Mouse (Mus musculus) frontal cortex, adult 2 months (tissue): Measurements from ENCODE around the gene Hist1h2bg. TPM values are rescaled to one million over a fixed set of nuclear protein-coding genes. Genes with fewer than 3 reads are reported as not detected.

Experiments
- DNase-seq, 2 experiments: peaks; one replicate each; pipeline ENCODE4 v3.0.0; 2022; ENCODE audit warnings: low spot score in 1 of 2; ENCODE audit errors: extremely low spot score in 1 of 2
- polyA plus RNA-seq: library from polyadenylated mRNA; depleted of rRNA; stranded (reverse); fragments of >200 nt; gene quantifications from 2 replicates; pipeline ENCODE4 v1.2.3, GENCODE M21; 2012; rRNA removed

Hist1h2bg gene
- polyA plus RNA-seq, 1 experiment, result 9.7 TPM

- no peak for DNase-seq
These were observed 38.0 kb downstream of the Hist1h2bg start for GRCm38 (mm10) chr13:23609209-23609608.

- DNase-seq, result no peak
These were observed 38.6 kb downstream of the Hist1h2bg start for GRCm38 (mm10) chr13:23609844-23610243.

GRCm38 (mm10) chr13:23610393-23610792 is 39.2 kb downstream of the Hist1h2bg start:
- DNase-seq, result no peak

- no peak for DNase-seq
These were observed 40.4 kb downstream of the Hist1h2bg start for GRCm38 (mm10) chr13:23611638-23612037.

GRCm38 (mm10) chr13:23620056-23620732 is 49.0 kb downstream of the Hist1h2bg start:
- no peak for DNase-seq

- peak; percentile 84 to 88 for DNase-seq
These were observed 49.7 kb downstream of the Hist1h2bg start, which contains the start of gene Hist1h2be for GRCm38 (mm10) chr13:23620733-23621531. Hist1h2be (minus strand) TSS chr13:23621124.

Other genes with a start within 250 kb of the Hist1h2bg start
- 16.4 and 18.5 TPM in 2 replicates for gene Zfp322a, start 202.2 kb upstream of the Hist1h2bg start, polyA plus RNA-seq
- gene Abt1, start 147.5 kb upstream of the Hist1h2bg start, polyA plus RNA-seq, result 7.6 TPM in 2 replicates
- gene Btn1a1, start 105.5 kb upstream of the Hist1h2bg start, polyA plus RNA-seq, result 0.06 and 0.13 TPM in 2 replicates
- gene Btn2a2, start 82.5 kb upstream of the Hist1h2bg start, polyA plus RNA-seq, result 0.38 and 0.46 TPM in 2 replicates
- 26.6 and 33.5 TPM in 2 replicates for gene Hist1h4h, start 40.3 kb upstream of the Hist1h2bg start, polyA plus RNA-seq
- 3.9 and 9.2 TPM in 2 replicates for gene Hist1h2af, start 37.5 kb upstream of the Hist1h2bg start, polyA plus RNA-seq
- 0.46 and 0.82 TPM in 2 replicates for gene Hist1h3g, start 36.0 kb upstream of the Hist1h2bg start, polyA plus RNA-seq
- 0.15 and 0.44 TPM in 2 replicates for gene Hist1h2bh, start 28.0 kb upstream of the Hist1h2bg start, polyA plus RNA-seq
- 0.22 and 0.59 TPM in 2 replicates for gene Hist1h3f, start 27.3 kb upstream of the Hist1h2bg start, polyA plus RNA-seq
- 2.8 and 3.7 TPM in 2 replicates for gene Hist1h4f, start 19.7 kb upstream of the Hist1h2bg start, polyA plus RNA-seq
- 0.14 and 0.19 TPM in 2 replicates for gene Hist1h1d, start 18.1 kb upstream of the Hist1h2bg start, polyA plus RNA-seq
- 2.2 and 3.3 TPM in 2 replicates for gene Hist1h3e, start 9.0 kb upstream of the Hist1h2bg start, polyA plus RNA-seq
- 0.56 and 1.7 TPM in 2 replicates for gene Hist1h2ae, start 176 bp upstream of the Hist1h2bg start, polyA plus RNA-seq
- gene Hist1h2bf, start 2.8 kb downstream of the Hist1h2bg start, polyA plus RNA-seq, result 0.80 and 1.6 TPM in 2 replicates
- 1.6 and 1.9 TPM in 2 replicates for gene Hist1h2ad, start 3.0 kb downstream of the Hist1h2bg start, polyA plus RNA-seq
- 2.8 and 3.4 TPM in 2 replicates for gene Hist1h3d, start 4.4 kb downstream of the Hist1h2bg start, polyA plus RNA-seq
- 3.4 and 4.3 TPM in 2 replicates for gene Hist1h4d, start 10.2 kb downstream of the Hist1h2bg start, polyA plus RNA-seq
- gene Hist1h2be, start 49.7 kb downstream of the Hist1h2bg start, polyA plus RNA-seq, result 4.3 and 4.7 TPM in 2 replicates
- 2.8 and 3.3 TPM in 2 replicates for gene Hist1h1e, start 51.2 kb downstream of the Hist1h2bg start, polyA plus RNA-seq
- 1.7 and 2.1 TPM in 2 replicates for gene Hist1h2ac, start 112.6 kb downstream of the Hist1h2bg start, polyA plus RNA-seq
- 154 and 172 TPM in 2 replicates for gene Hist1h2bc, start 112.8 kb downstream of the Hist1h2bg start, polyA plus RNA-seq
- not detected in 2 replicates for gene Hist1h1t, start 124.4 kb downstream of the Hist1h2bg start, polyA plus RNA-seq
- 3.1 and 3.3 TPM in 2 replicates for gene Hist1h4c, start 127.1 kb downstream of the Hist1h2bg start, polyA plus RNA-seq
- gene Hfe, start 139.5 kb downstream of the Hist1h2bg start, polyA plus RNA-seq, result 3.8 and 4.4 TPM in 2 replicates
- 40.7 and 52.1 TPM in 2 replicates for gene Hist1h1c, start 167.4 kb downstream of the Hist1h2bg start, polyA plus RNA-seq
- gene Hist1h3c, start 174.2 kb downstream of the Hist1h2bg start, polyA plus RNA-seq, result 0.24 and 0.46 TPM in 2 replicates
- gene Hist1h2bb, start 175.3 kb downstream of the Hist1h2bg start, polyA plus RNA-seq, result 0.74 and 1.3 TPM in 2 replicates
- gene Hist1h2ab, start 179.7 kb downstream of the Hist1h2bg start, polyA plus RNA-seq, result 0.82 and 2.8 TPM in 2 replicates
- gene Hist1h3b, start 180.9 kb downstream of the Hist1h2bg start, polyA plus RNA-seq, result 0.76 and 1.1 TPM in 2 replicates
- 2.9 and 4.5 TPM in 2 replicates for gene Hist1h4b, start 185.6 kb downstream of the Hist1h2bg start, polyA plus RNA-seq
- gene Hist1h4a, start 189.8 kb downstream of the Hist1h2bg start, polyA plus RNA-seq, result 3.8 and 4.6 TPM in 2 replicates
- 0.86 and 1.2 TPM in 2 replicates for gene Hist1h3a, start 191.0 kb downstream of the Hist1h2bg start, polyA plus RNA-seq
- 0.36 and 0.58 TPM in 2 replicates for gene Hist1h1a, start 192.3 kb downstream of the Hist1h2bg start, polyA plus RNA-seq
- 0.24 and 0.40 TPM in 2 replicates for gene Trim38, start 198.5 kb downstream of the Hist1h2bg start, polyA plus RNA-seq
- 0.02 and 0.04 TPM in 2 replicates for gene Slc17a2, start 235.6 kb downstream of the Hist1h2bg start, polyA plus RNA-seq